Mouse (Mus musculus) urinary bladder, postnatal 25 days (tissue): Measurements from ENCODE around the gene Hira.
"Not testable (repeated sequence)": the region's sequence is repeated elsewhere in the genome, so short reads cannot be mapped to it uniquely, and the experiment has no call there.

Source experiments
- DNase-seq: peaks from one replicate; pipeline ENCODE4 v3.0.0; 2022; ENCODE audit warnings: low spot score

Hira gene

DNA sequence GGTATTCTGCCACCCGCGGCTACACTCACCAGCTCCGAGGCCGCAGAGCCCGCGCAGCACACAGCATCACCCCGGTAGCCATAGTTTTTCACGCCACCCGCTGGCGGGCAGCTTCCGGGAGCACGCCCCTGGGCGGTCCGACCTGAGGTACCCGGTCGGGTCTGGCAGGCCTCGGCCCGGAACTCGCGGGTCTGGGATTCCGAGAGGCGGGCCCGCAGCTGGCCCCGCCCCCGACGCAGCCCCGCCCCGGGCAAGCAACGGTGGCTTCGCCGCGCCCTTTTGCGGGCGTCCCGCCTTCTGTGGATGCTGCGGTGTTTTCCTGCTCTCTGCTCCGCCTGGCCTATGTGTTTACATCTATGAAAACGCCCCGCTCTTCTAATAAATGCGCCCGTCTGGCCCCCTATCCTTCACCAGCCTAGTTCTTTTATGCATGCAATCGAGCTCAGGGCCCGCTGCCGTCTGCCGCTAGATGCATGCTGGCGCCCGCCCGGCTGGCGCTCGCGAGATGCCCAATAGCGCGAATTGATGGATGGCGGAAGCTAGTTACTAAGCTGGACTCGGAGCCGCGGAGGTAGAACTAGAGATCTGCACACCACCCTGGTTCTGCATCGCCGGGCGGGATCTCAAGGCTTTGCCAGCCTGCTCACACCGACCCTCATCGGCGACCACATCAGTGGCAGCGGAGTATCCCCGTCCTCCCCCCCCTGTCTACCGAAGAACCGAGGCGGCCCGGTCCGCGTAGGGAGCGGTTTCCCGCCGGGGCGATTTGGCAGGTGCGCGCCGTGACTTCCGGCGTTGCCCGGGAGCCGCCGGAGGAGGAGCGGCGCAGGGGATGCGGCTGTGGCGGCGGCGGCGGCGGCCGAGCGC is at the start of gene Hira, which contains the start of gene Mrpl40:
Gene Hira (plus strand): TSS at position 596 of the 867 bp plus-strand sequence.
Gene Mrpl40 (minus strand): TSS at position 421 of the 867 bp plus-strand sequence.
- DNase-seq = peak; percentile 94

GRCm38 (mm10) chr16:18828630-18829029 is 48.2 kb upstream of the Hira start:
- DNase-seq = no peak

DNA sequence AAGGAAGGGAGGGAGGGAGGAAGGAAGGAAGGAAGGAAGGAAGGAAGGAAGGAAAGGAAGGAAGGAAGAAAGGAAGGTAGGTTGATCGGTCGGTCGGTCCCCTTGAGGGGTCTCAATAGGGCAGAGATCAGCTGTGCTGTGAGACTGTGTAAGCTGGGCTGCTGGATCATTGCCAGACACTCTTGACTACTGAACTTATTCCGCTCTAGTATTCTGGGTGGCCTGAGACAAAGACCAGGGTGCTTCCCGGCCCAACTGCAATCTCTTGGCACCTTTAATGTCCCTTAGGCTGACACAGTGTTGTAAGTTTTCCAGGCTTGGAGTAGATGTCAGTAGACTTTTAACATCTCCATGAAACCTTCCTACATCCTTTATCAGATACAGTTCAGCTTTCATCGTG is 47.7 kb upstream of the Hira start:
- no peak for DNase-seq

DNA sequence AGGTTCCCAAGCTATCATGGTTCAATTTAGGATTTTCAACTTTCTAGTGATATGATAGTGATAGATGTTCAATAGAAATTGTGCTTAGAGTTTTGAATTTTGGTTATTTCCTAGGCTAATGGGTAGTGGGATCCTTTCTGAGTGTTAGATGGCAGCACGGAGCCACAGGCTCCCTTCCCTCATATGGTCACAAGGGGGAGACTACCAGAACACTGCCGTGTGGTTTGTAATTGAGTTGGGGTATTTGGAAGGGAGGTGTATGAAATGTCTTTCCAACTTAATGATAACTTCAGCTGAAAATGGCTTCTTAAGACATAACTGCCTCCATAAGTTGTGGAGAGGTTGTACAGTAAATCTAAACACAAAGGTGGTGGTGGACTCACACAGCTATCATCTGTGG is 43.4 kb upstream of the Hira start:
- DNase-seq = no peak

GRCm38 (mm10) chr16:18836073-18836467 is 40.8 kb upstream of the Hira start:
- no peak for DNase-seq

DNA sequence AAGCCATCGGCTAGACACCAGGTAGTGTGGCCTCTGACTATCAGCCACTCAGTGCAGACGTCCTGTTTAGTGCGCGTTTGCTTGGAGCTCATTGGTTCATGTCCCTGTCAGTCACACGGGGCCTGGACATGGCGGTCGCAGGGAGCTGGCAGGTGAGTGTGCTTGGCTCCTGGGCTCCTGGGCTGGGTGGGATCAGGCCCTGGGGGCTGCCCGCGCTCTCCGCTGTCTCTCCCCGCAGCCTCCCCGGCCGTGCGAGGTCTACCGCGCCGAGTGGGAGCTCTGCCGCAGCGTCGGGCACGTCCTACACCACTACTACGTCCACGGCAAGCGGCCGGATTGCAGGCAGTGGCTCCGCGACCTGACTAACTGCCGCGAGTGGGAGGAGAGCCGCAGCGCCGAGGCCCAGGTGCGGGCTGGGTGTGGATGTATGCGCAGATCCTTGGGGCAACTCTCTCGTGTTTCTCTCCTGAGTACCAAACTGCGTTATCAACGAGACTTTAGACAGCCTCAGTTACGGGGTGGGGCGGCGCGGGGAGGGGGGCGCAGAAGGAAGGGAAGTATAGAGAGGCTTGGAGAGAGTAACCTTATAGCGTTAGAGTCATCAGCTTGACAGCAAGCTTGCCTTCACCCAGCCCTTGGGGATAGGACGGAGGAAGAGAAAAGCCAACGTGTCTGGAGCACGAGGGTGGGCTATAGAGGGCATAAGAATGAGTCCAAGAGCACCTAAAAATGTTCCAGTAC is 40.2 kb upstream of the Hira start, which contains the start of the genes 2510002D24Rik and Gm28539:
Gene 2510002D24Rik (plus strand): TSS at position 111 of the 741 bp plus-strand sequence.
Gene Gm28539 (plus strand): TSS at position 117 of the 741 bp plus-strand sequence.
- DNase-seq = peak; percentile 91

GRCm38 (mm10) chr16:18838346-18838745 is 38.5 kb upstream of the Hira start:
- DNase-seq = no peak

GRCm38 (mm10) chr16:18846301-18846820 is 30.5 kb upstream of the Hira start:
- no peak for DNase-seq

DNA sequence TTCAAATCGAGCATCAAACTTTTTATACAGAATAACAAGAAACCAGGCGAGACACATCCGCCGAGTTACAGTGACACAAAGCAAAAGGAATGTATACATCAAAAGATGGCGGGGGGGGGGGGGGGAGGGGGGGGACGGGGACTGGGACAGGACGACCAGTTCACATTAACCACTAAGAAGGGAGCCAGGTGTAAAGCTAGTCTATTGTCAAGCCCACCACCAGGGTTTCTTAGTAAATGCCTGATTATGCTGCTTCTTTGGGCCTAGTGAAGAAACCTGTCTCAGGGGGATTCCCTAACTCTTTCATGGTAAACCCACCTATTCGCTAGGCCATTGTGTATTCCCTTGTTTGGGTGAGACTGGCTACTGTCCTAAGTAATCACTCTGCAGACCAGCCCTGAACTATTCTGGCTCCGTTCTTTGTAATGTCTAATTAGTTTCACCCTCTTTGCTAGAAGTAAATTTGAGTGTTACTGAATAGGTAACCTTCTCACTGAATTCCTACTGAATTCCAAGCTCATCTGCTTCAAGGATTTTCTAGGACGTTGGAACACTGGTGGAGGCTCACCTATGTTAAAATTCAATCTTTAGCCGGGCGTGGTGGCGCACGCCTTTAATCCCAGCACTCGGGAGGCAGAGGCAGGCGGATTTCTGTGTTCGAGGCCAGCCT is 27.2 kb upstream of the Hira start:
- DNase-seq = not testable (repeated sequence)

GRCm38 (mm10) chr16:18858551-18858950 is 18.3 kb upstream of the Hira start:
- no peak for DNase-seq

- DNase-seq = no peak
Measured at GRCm38 (mm10) chr16:18860186-18860585, 16.7 kb upstream of the Hira start.

- not testable (repeated sequence) for DNase-seq
Measured at GRCm38 (mm10) chr16:18870495-18870894, 6.3 kb upstream of the Hira start.

DNA sequence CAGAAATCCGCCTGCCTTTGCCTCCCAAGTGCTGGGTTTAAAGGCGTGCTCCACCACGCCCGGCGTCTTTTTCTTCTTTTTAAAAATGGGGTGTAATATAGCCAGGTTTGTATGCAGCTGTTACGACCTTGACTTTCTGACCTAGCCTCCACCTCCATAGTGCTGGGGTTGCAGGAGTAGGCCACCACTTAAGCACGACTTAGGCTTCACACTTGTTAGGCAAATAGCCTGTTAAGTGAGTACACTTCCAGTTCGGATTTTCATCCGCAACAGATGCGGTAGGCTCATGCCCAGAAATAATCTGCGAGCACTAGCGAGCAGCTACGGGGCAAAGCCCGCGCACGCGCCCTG is 771 bp upstream of the Hira start:
- no peak for DNase-seq

DNA sequence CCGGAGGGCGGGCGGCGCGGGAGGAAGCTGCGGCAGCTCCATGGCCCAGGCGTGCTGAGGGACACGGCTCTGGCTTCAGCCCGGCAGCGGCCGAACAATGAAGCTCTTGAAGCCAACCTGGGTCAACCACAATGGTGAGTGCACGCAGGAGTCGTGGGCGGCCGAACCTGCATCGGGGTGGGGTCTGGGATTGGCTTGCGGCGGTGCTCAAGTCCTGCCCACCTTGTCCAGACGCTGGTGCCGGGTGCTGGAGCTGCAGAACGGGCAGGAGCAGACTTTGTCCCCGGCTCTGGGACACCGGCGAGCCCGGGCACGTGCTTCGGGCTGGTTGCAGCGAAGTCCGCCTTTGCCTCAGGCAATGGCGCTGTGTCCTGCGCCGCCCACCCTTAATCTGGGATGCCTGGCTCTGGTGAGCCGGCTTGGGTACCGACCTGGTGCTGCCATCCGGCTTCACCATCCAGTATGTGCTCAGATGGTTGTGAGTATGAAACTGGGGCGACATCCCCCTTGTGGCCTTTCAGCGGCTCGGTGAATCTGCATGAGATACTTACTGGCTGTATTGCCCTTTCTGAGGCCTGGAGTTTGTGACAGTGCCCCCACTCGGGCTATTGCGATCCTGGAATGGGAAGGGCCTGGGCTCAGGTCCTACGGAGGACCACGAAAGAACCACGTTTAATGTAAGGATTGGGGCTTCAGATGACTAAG is 701 bp downstream of the Hira start:
- DNase-seq = peak; percentile 35

GRCm38 (mm10) chr16:18878091-18878720 is 1.4 kb downstream of the Hira start:
- no peak for DNase-seq

DNA sequence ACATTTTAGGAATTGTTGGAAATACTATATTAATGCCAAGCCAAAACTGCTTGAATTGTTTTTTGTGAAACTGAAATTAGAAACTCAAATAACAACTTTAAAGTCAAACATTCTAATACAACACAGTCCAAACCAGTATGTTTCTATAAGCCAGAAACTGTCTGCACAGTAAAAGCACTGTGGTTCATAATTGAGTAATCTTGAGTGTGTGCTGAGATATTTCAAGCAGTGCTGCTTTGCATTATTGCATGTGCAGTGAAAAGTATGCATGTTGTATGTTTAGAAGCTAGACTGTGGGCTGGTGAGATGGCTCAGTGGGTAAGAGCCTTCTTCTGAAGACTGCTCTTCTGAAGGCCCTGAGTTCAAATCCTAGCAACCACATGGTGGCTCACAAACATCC is 7.2 kb downstream of the Hira start:
- DNase-seq = no peak

DNA sequence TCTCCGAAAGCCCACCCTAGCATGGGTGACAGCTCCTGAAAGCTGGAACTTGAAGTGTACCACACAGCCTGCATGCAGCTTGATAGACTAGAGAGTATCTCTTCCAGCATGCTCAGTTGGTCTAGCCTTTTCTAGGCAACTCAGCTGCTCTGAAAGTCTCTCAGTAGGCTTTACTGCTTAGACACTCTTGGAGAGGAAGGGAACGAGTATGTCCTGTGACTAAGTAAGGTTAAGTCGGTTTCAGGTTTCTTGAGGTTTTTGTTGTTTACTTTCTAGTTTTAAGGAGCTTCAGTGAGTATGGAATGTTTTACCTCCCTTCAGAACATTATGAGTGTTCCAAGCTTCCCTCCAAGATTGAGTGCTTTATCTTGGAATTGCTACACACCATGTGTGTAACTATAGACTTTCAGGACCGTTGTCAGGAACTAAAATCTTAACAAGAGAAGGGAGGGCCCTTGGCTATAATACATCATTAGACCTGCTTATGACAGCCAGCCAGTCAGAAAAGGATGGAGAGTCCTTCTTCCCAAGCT is 17.1 kb downstream of the Hira start:
- DNase-seq = no peak

DNA sequence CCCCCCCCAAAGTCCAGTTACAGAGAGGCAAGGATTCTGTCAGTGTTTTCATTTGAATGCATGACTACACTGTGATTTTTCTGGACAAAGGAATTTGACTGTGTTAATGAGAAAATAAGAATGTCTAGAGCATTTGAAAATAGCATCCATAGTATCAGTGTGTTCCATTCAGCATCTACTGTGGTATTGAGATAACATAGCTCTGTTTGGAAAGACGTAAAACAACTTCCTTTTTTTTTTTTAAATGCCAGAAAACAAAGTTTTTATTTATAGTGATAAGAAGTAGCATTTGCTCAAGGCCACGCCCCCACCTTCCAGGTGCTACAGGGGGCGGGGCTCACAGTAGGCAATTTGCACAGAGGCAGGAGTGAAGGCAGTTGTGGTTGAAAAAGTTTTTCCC is 18.4 kb downstream of the Hira start:
- DNase-seq = no peak

GRCm38 (mm10) chr16:18896429-18896828 is 19.6 kb downstream of the Hira start:
- DNase-seq = no peak

GRCm38 (mm10) chr16:18905648-18906047 is 28.8 kb downstream of the Hira start:
- no peak for DNase-seq

GRCm38 (mm10) chr16:18916064-18916463 is 39.2 kb downstream of the Hira start:
- no peak for DNase-seq
